Mouse (Mus musculus) thymus, postnatal 36 days (tissue): ENCODE measurements around the gene Pacrg.

Source experiments
- DNase-seq, 2 experiments: peaks; one replicate each; pipeline ENCODE4 v3.0.0; 2022; ENCODE audit warnings: mixed read lengths in 2 of 2

Gene Pacrg

GRCm38 (mm10) chr17:10398871-10399270 is 441.2 kb downstream of the Pacrg start:
- DNase-seq, result no peak

GRCm38 (mm10) chr17:10397924-10398627 is 442.0 kb downstream of the Pacrg start:
- DNase-seq, result no peak

- DNase-seq, result no peak
These were observed 442.8 kb downstream of the Pacrg start for GRCm38 (mm10) chr17:10397336-10397735.

GRCm38 (mm10) chr17:10396863-10397262 is 443.2 kb downstream of the Pacrg start:
- no peak for DNase-seq

GRCm38 (mm10) chr17:10394855-10395254 is 445.3 kb downstream of the Pacrg start:
- DNase-seq, result no peak

- no peak for DNase-seq
These were observed 446.3 kb downstream of the Pacrg start for GRCm38 (mm10) chr17:10393766-10394165.

- DNase-seq, result no peak
These were observed 447.6 kb downstream of the Pacrg start for GRCm38 (mm10) chr17:10392342-10393034.

- no peak for DNase-seq
These were observed 449.6 kb downstream of the Pacrg start for GRCm38 (mm10) chr17:10390232-10391172.

- no peak for DNase-seq
These were observed 450.4 kb downstream of the Pacrg start for GRCm38 (mm10) chr17:10389740-10390139.

- DNase-seq, result no peak
These were observed 453.6 kb downstream of the Pacrg start for GRCm38 (mm10) chr17:10386548-10386947.

GRCm38 (mm10) chr17:10383406-10383805 is 456.7 kb downstream of the Pacrg start:
- DNase-seq, result no peak

GRCm38 (mm10) chr17:10378467-10379175 is 461.5 kb downstream of the Pacrg start:
- DNase-seq, result no peak

GRCm38 (mm10) chr17:10377606-10378005 is 462.5 kb downstream of the Pacrg start:
- DNase-seq, result no peak

- DNase-seq, result no peak
These were observed 465.8 kb downstream of the Pacrg start for GRCm38 (mm10) chr17:10374316-10374715.

- DNase-seq, result no peak
These were observed 466.4 kb downstream of the Pacrg start for GRCm38 (mm10) chr17:10373727-10374126.

- no peak for DNase-seq
These were observed 467.9 kb downstream of the Pacrg start for GRCm38 (mm10) chr17:10372001-10372785.

GRCm38 (mm10) chr17:10371472-10371871 is 468.6 kb downstream of the Pacrg start:
- no peak for DNase-seq

GRCm38 (mm10) chr17:10370660-10371130 is 469.4 kb downstream of the Pacrg start:
- DNase-seq, result no peak

GRCm38 (mm10) chr17:10369961-10370659 is 470.0 kb downstream of the Pacrg start:
- no peak for DNase-seq

- DNase-seq, result no peak
These were observed 473.1 kb downstream of the Pacrg start for GRCm38 (mm10) chr17:10367044-10367443.

GRCm38 (mm10) chr17:10366577-10366976 is 473.5 kb downstream of the Pacrg start:
- no peak for DNase-seq
